Mouse (Mus musculus) intestine, embryonic 15.5 days (tissue): ENCODE results near the gene E330034G19Rik. TPM values are rescaled to one million over a fixed set of nuclear protein-coding genes. Genes with fewer than 3 reads are reported as not detected.
A peak's percentile ranks its signal among the peaks of the same experiment; 100 is the strongest.

Experiments
- ATAC-seq: fragments of 200-750 bp; cut with Nextera tagmentation; 2 replicates; pipeline ENCODE4 v1.8.0; 2017; ENCODE audit warnings: moderate TSS enrichment, moderate library complexity
- H3K27ac ChIP-seq: fragments of 300-500 bp; sonication (generic); 2 replicates; pipeline ENCODE4 v1.5.1; 2015; ENCODE audit warnings: mild to moderate bottlenecking, inconsistent platforms
- H3K27me3 ChIP-seq: fragments of 300-500 bp; sonication (generic); replicated peaks from 2 replicates; pipeline ENCODE4 v1.6.1; 2015; ENCODE audit warnings: inconsistent platforms
- H3K36me3 ChIP-seq: fragments of 300-500 bp; sonication (generic); 2 replicates; pipeline ENCODE4 v1.6.1; 2015; ENCODE audit warnings: inconsistent platforms
- H3K4me1 ChIP-seq: fragments of 300-500 bp; sonication (generic); replicated peaks from 2 replicates; pipeline ENCODE4 v1.6.1; 2015; ENCODE audit warnings: inconsistent platforms
- H3K4me2 ChIP-seq: fragments of 300-500 bp; sonication (generic); replicated peaks from 2 replicates; pipeline ENCODE4 v1.6.1; 2015; ENCODE audit warnings: mild to moderate bottlenecking, inconsistent platforms
- H3K4me3 ChIP-seq: fragments of 300-500 bp; sonication (generic); replicated peaks from 2 replicates; pipeline ENCODE4 v1.5.1; 2015; ENCODE audit warnings: inconsistent platforms
- H3K9ac ChIP-seq: fragments of 300-500 bp; sonication (generic); 2 replicates; pipeline ENCODE4 v1.6.1; 2015; ENCODE audit warnings: inconsistent platforms
- H3K9me3 ChIP-seq: fragments of 300-500 bp; sonication (generic); 2 replicates; pipeline ENCODE4 v1.6.1; 2016; ENCODE audit warnings: inconsistent platforms
- WGBS: fragments of 180-500 bp; shearing (Covaris S2); methylation state at CpG from one replicate; pipeline ENCODE4 v1.1.7; 2015; 5-methylcytosine and 5-hydroxymethylcytosine counted together
- polyA plus RNA-seq: library from polyadenylated mRNA; unstranded; fragments of >200 nt; fragmentation: Nextera tagmentation; extraction: Ambion mirVana; gene quantifications from 2 replicates; pipeline ENCODE4 v1.2.1, GENCODE M21; 2015

The E330034G19Rik gene
- polyA plus RNA-seq, result not detected in 2 replicates

DNA sequence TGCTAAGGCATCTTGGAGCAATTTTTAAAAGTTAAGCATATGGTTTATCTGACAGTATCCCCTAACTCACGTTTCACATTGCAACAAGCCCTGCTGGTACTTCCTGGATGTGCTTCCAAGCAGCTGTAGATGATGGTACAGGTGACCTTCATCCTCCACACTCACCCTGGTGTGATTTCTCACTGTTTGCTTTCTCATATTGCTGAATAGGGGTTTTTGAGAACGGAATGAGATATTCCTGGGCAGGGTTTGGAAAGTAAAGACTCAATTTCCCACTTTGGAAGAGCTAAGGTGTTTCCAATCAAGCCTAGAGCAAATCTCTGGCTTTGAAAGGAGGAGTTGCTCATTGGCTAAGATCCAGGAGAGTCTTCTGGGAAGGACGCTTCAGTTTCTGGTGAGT is at the start of gene E330034G19Rik:
Gene E330034G19Rik, plus strand, starts transcription at position 301 of the 400 bp plus-strand sequence.
- Histone ChIP-seq H3K27me3 (no peaks in the 10 kb centered on the region), H3K4me2 (no peak within 1 kb of the TSS), H3K4me3 (no peak within 1 kb of the TSS), H3K27ac (no peak within 1 kb of the TSS), H3K9ac (no peak within 1 kb of the TSS), H3K9me3 (no peaks in the 10 kb centered on the region), H3K36me3 (no peaks in the 10 kb centered on the region), H3K4me1 (no peaks in the 10 kb centered on the region)
- WGBS, result 52% methylated on average over 3 of the region's 3 CpGs
- no peak for ATAC-seq

DNA sequence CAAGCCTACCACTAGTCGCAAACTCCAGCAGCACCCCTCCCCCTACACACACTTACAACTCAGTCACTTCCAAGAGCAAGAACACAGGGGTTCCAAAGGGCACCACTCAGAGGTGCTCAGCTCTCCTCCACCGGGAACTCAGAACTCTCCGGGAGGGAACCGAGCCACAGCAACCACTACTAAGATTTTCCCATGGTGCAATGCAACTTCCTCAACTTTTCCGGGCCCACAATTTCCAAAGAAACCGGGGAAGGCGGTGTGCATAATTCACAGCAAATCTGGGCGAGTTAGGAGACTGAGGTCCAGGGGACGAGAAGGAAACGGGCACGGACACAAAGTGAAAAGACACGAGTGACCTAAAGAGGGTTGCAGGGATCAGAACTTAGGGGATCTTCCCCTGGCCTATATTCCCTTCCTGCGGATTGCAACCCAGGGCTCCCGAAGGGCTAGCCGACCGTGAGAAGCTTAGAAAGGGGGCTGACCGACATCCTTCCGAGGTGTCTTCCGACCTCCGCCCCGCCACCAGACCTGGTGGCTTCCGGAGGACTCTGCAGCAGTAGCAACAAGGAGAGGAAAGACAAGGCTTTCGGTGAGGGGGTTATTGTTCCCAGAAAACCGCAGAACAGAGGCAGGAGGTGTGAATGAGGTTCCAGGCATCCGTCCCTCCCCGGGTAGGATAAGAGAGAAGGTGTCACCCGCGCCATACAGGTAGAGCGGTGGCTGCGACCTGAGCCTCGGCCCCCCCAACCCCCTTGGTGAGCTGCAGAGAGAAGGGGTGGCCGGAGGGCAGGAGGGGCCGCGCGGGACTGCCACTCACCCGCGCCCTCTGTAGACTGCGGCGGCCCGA is 48.5 kb upstream of the E330034G19Rik start:
- Histone ChIP-seq H3K4me2 (peak overlapping the region; percentile 90), H3K27me3 (no peaks in the 10 kb centered on the region), H3K36me3 (no peaks in the 10 kb centered on the region), H3K4me3 (peak overlapping the region; percentile 77), H3K9me3 (no peaks in the 10 kb centered on the region), H3K27ac (peak overlapping the region; percentile 95), H3K9ac (peak overlapping the region; percentile 92), H3K4me1 (peaks cover 13% of the 10 kb centered on the region)
- WGBS, result under 1% methylated on average over 40 of the region's 40 CpGs
- ATAC-seq, result peak; percentile 69

DNA sequence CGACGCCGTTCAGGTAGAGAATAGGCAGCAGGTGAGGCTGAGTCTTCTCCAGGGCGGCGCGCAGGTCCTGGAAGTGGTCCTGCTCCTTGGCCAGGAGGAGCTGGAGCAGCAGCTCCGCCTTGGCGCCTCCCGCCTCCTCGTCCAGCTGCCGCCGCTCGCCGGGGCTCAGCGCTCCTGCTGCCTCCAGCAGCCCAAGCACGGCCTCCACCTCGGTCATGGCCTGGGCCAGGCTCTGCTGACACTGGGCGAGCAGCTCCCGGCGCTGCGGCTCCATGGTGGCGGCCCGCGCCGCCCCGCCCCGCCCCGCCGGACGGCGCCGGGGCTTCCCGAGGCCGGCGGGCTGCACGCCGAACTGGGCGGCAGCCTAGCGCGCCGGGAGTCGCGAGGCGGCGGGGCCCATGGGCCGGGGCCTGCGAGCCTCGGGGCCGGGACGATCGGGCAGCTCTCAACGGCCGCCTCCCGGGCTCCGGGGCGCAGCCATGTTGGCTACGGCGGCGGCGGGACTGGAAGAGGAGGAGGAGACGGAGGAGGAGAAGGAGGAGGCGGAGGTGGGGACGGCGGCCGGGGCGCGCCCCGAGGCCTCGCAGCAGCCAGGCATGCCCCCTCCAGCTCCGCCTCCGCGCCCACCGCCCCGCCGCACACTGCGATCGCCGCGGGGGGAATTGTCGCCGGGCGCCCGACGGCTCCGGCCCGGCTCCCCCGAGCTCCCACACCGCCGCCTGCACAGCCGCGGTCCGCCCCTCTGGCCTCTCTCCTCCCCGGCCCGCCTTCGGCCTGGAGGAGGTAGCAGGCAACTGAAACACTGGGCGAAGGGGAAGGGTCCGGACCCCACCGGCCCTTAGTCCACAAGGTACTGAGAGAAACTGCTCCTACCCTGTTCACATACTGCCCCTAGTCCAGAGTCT is 47.6 kb upstream of the E330034G19Rik start, which contains the start of gene Dlg5:
Gene Dlg5, minus strand, starts transcription at position 744 of the 905 bp plus-strand sequence.
- under 1% methylated on average over 81 of the region's 98 CpGs for WGBS
- peak; percentile 88 for ATAC-seq

DNA sequence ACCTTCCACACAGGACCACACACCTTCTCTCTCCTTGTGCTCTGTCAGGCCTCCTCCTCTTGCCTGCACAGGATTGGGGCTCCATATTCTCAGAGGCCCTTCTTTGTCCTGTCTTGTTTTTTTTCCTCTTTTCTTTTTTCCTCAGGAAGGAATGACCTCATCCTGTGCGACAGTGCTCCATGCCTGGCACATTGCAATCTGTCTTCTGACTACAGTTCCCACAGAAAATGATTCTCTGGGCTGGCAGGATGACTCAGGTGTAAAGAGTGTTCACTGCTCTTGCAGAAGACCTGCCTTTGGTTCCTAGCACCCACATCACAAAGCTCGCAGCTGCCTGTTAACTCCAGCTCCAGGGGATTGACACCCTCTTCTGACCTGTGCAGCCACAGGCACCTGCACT is 43.1 kb upstream of the E330034G19Rik start:
- Histone ChIP-seq H3K27me3 (no peaks in the 10 kb centered on the region), H3K27ac (no peak overlapping the region), H3K4me1 (peaks cover 17% of the 10 kb centered on the region), H3K9me3 (no peaks in the 10 kb centered on the region), H3K9ac (no peak overlapping the region), H3K4me3 (no peak overlapping the region), H3K36me3 (no peaks in the 10 kb centered on the region), H3K4me2 (no peak overlapping the region)
- WGBS, result 40% methylated on average over 2 of the region's 2 CpGs
- no peak for ATAC-seq

More for the DNA sequence above, 47.6 kb upstream of the E330034G19Rik start, which contains the start of gene Dlg5:
- peak within 1 kb of the TSS; percentile 90 for H3K4me2 ChIP-seq
- peak within 1 kb of the TSS; percentile 92 for H3K9ac ChIP-seq
- peak within 1 kb of the TSS; percentile 95 for H3K27ac ChIP-seq
- H3K27me3 ChIP-seq, result no peaks in the 10 kb centered on the region
- no peaks in the 10 kb centered on the region for H3K36me3 ChIP-seq
- H3K4me1 ChIP-seq, result peaks cover 11% of the 10 kb centered on the region
- peak within 1 kb of the TSS; percentile 77 for H3K4me3 ChIP-seq
- H3K9me3 ChIP-seq, result no peaks in the 10 kb centered on the region

DNA sequence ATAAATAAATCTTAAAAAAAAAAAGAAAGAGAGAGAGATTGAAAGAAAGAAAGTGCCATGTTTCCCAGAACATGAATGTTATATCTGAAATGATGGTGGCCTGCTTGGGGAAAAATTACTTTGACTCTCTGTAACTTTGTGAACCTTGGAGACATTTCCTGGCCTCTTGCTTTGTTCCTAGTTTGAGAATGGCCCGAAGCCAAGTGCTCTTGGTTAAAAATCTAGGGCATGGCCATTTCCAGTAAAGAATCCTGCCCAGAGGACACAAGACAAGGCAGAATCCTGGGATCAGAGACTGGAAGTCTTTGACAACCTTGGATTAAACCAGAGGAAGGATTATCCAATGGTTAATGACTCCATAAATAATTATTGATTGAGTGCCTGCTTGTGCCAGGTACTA is 41.7 kb upstream of the E330034G19Rik start:
- no peaks in the 10 kb centered on the region for H3K27me3 ChIP-seq
- H3K4me2 ChIP-seq, result no peak overlapping the region
- no peak overlapping the region for H3K9ac ChIP-seq
- no peak for ATAC-seq
- H3K36me3 ChIP-seq, result no peaks in the 10 kb centered on the region
- H3K27ac ChIP-seq, result no peak overlapping the region
- 90% methylated on average over 1 of the region's 1 CpGs for WGBS
- no peak overlapping the region for H3K4me3 ChIP-seq
- H3K4me1 ChIP-seq, result peaks cover 13% of the 10 kb centered on the region
- no peaks in the 10 kb centered on the region for H3K9me3 ChIP-seq

DNA sequence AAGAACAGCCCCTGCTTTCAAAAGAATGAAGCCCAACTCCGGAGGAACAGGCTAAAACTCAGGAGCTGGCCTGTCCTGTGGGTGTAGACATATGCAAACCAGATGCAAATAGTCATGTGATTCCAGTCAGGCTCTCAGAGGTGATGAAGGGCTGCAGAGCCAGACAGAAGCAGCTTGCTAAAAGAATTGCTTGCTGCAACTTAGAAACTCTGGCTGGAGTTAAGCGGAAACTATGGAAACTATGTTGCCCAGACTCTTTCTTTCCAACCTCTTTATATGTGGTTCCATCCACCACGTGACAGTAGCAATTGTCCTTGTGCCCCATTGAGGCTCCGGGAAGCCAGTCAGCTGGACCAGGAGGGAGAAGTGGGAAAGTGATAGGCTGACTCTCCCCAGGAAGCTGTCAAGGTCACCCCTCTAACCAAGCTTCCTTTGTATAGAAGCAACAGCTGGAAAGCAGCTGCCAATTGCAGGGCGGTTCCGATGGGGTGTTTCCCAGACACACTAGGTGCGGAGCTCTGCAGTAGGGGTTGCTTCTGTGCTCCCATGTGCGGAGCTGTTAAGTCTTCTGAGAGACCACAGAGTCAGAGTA is 39.3 kb upstream of the E330034G19Rik start:
- H3K4me3 ChIP-seq, result no peak overlapping the region
- H3K27ac ChIP-seq, result peak overlapping the region; percentile 81
- no peaks in the 10 kb centered on the region for H3K27me3 ChIP-seq
- peak overlapping the region; percentile 33 for H3K4me2 ChIP-seq
- no peak overlapping the region for H3K9ac ChIP-seq
- 8% methylated on average over 8 of the region's 8 CpGs for WGBS
- no peaks in the 10 kb centered on the region for H3K36me3 ChIP-seq
- ATAC-seq, result peak; percentile 93
- H3K4me1 ChIP-seq, result peaks cover 13% of the 10 kb centered on the region
- no peaks in the 10 kb centered on the region for H3K9me3 ChIP-seq

DNA sequence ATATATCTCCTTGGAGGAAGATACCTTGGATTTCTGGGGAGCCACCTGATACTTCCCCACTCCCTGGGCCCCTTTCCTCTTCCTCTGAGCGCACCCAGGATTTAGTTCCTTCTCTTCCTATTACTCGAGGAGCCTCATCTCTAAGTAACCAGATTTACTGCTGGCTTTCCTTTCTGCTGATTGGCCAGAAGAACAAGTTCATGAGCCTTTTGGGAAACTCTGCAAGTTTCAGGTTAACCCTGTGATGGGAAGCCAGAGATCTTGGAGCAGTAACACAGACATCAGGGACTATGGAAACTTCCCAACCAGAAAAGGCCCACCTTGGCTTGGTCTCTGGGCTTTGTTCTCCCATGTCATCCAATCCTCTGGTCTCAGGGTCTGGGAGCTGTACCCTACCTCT is 37.1 kb upstream of the E330034G19Rik start:
- no peak for ATAC-seq
- H3K27me3 ChIP-seq, result no peaks in the 10 kb centered on the region
- 52% methylated on average over 2 of the region's 2 CpGs for WGBS

DNA sequence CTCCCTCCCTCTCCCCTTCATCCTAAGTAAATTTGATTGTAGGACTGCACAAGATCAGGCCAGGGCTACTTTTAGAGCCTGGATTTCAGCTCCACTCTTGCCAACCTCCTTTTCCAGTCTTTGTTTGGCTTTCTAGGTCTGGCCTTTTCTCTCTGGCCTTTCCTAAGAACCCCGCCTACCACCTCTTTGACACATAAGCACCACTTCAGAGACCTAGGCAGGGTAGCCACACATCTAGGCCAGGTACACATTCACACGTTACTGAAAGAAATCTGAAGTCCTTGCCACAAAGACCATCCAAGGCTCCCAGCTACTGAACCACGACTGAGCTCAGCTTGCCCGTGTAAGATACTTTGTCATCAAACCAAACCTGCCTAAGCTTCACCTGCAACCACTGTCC is 32.6 kb upstream of the E330034G19Rik start:
- Histone ChIP-seq H3K9me3 (no peaks in the 10 kb centered on the region), H3K4me1 (peaks cover 7% of the 10 kb centered on the region; the same call in 1 of the 2 replicates), H3K36me3 (no peaks in the 10 kb centered on the region), H3K27me3 (no peaks in the 10 kb centered on the region), H3K4me2 (no peak overlapping the region), H3K4me3 (no peak overlapping the region), H3K9ac (no peak overlapping the region), H3K27ac (no peak overlapping the region)
- WGBS, result 68% methylated on average over 4 of the region's 4 CpGs
- no peak for ATAC-seq

More for the DNA sequence above, 37.1 kb upstream of the E330034G19Rik start:
- H3K9ac ChIP-seq, result no peak overlapping the region
- no peak overlapping the region for H3K4me3 ChIP-seq
- H3K36me3 ChIP-seq, result no peaks in the 10 kb centered on the region
- H3K9me3 ChIP-seq, result no peaks in the 10 kb centered on the region
- no peak overlapping the region for H3K27ac ChIP-seq
- H3K4me1 ChIP-seq, result peaks cover 13% of the 10 kb centered on the region
- H3K4me2 ChIP-seq, result no peak overlapping the region

DNA sequence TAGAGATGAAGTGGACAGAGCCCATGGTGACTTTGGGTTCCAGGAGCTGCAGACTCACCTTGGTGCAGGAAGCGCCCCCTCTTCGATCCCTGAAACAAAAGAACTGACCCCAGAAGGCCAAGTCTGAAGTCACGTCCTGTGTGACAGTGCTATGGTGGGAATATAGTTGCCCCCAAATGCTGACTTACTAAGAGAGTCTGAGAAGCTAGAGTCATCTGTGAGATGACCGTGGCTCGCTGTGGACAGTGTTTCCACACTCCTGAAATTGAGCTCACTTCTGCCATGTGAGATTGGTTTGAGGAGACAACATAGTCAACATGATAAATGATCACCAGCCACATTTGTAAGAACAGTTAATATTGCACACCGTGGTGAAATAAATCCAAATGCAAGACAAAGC is 30.6 kb upstream of the E330034G19Rik start:
- H3K27ac ChIP-seq, result no peak overlapping the region
- no peak overlapping the region for H3K9ac ChIP-seq
- no peak overlapping the region for H3K4me2 ChIP-seq
- H3K36me3 ChIP-seq, result no peaks in the 10 kb centered on the region
- H3K9me3 ChIP-seq, result no peaks in the 10 kb centered on the region
- 65% methylated on average over 6 of the region's 6 CpGs for WGBS
- ATAC-seq, result no peak
- no peaks in the 10 kb centered on the region for H3K27me3 ChIP-seq
- peaks cover 7% of the 10 kb centered on the region; the same call in 1 of the 2 replicates for H3K4me1 ChIP-seq
- H3K4me3 ChIP-seq, result no peak overlapping the region

DNA sequence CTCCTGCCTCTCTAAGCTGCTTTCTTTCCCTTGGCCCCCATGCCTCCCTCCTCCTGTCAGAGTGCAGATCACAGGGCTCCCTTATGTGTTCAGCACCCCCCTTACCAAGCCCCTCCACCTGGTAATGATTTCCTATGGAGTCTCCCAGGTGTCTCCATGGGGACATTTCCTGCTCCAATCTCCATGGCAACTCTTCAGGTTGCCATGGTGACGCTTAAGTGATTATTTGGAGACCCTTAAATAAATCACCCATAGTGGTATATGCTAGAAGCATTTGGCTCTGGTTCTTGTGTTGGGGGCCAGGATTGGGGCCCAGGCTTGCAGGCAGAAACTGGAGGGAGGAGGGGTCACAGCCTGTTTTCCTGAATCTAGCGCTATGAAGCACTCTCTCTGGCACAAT is 30.1 kb upstream of the E330034G19Rik start:
- Histone ChIP-seq H3K4me2 (no peak overlapping the region), H3K4me1 (peaks cover 7% of the 10 kb centered on the region; the same call in 1 of the 2 replicates), H3K4me3 (no peak overlapping the region), H3K36me3 (no peaks in the 10 kb centered on the region), H3K27me3 (no peaks in the 10 kb centered on the region), H3K9ac (no peak overlapping the region), H3K27ac (no peak overlapping the region), H3K9me3 (no peaks in the 10 kb centered on the region)
- ATAC-seq, result peak; percentile 41; the same call in 1 of the 2 replicates
- WGBS, result 46% methylated on average over 2 of the region's 2 CpGs

DNA sequence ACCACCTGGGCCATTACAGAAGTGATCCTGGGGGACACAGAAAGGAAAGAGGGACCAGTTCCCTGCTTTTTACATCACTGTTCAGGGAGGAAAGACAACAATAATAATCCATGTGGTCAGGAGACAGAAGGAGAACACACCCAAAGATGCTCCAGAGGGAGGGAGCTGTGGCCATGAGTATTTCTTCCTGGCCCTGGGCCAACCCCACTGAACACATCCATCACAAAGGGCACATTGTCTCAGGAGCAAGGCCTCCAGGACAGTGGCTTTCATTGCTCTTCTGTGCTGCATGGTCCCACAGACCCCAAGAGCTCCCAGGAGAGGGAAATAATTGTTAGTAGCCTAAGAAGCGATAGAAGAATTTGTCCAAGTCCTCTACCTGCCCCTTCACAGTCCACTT is 23.4 kb upstream of the E330034G19Rik start:
- H3K36me3 ChIP-seq, result no peaks in the 10 kb centered on the region
- no peak for ATAC-seq
- 81% methylated on average over 1 of the region's 1 CpGs for WGBS

DNA sequence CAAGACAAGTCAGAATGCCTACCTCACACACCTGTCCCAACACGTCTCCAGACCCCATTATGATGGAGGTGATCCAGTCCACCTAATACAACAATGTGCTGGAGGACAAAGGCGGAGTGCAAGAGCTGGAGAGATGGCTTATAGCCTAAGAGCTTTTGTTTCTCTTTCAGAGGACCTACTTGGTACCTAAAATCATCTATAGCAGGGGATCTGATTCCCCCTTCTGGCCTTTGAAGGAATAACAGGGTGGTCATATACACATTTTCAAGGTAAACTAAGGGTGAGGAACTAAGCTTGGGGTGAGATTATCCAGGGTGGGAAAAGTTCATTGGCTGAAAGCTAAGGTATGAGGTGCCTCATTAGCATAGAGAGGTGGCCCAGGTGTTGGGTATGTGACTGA is 19.4 kb upstream of the E330034G19Rik start:
- Histone ChIP-seq H3K4me1 (no peaks in the 10 kb centered on the region), H3K36me3 (no peaks in the 10 kb centered on the region), H3K27me3 (no peaks in the 10 kb centered on the region), H3K4me2 (no peak overlapping the region), H3K27ac (no peak overlapping the region), H3K9ac (no peak overlapping the region), H3K4me3 (no peak overlapping the region), H3K9me3 (no peaks in the 10 kb centered on the region)
- WGBS, result 59% methylated on average over 2 of the region's 2 CpGs
- ATAC-seq, result 0 out of 2 replicates have a peak, but pooled peaks have one; percentile 34

More for the DNA sequence above, 23.4 kb upstream of the E330034G19Rik start:
- H3K27ac ChIP-seq, result no peak overlapping the region
- H3K9me3 ChIP-seq, result no peaks in the 10 kb centered on the region
- no peak overlapping the region for H3K4me2 ChIP-seq
- H3K4me3 ChIP-seq, result no peak overlapping the region
- H3K4me1 ChIP-seq, result no peaks in the 10 kb centered on the region
- H3K9ac ChIP-seq, result no peak overlapping the region
- no peaks in the 10 kb centered on the region for H3K27me3 ChIP-seq
